Mouse (Mus musculus): ENCODE results near the gene Spata2l.
"Not testable (repeated sequence)": the region's sequence is repeated elsewhere in the genome, so short reads cannot be mapped to it uniquely, and the experiment has no call there.

Spata2l gene

DNA sequence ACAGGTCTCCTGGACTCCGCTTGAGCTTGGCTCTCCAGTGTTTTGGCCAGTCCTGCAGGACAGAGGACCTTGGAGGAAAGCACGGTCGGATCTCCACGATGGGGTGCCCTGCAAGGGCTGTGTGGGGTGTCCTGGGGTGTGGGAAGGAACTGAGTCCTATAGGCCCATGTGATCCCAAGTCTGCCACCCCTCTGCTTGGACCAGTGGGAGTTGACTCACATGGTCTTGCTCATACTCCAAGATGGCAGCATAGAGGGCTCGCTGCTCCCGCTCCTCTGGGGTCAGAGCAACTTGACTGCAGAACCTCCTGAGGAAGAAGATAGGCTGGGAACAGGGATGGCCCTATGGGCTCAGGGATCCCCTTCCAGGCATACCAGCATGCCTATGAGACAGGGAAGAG, 11.7 kb upstream of the Spata2l start:
- no peak for DNase-seq (ENCODE audit: low read depth, low spot score)

DNA sequence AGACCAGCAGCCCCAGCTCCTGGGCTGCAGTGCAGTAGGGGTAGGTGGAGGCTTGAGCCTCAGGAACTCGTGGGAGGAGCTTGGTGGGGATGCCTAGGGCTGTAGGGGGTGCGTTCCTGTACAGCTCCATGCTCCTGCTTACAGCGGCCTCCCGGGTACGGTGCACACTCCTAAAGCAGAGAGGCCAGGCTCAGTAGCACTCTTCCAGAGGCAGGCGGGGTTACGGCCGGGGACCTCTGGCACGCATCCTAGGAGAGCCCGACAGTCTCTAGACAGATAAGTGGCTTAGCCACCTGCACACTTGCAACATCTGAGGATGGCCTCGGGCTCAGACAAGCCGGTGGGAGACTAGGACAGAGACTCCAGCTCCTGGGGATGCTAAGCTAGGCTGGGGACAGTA, 9.5 kb upstream of the Spata2l start:
- no peak for DNase-seq (ENCODE audit: low read depth, low spot score)

DNA sequence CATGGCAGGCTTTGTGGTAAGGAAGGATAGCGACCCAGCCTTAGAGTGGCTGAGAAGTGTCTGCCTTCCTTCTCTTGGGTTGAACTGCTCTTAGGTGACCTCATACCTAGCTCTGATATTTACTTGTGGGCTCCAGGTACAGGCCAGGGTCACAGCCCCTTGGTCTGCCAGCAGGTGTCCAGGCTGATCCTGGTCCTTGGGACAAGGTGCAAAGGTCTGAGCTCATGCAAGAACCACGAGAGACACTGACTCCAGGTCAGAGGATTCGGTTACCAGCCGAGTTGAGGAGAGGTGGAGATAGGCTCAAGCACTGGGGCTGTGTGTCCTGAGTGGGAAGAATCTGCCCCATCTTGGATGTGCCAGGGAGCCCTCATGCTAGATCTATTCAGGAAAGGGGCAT, 8.3 kb upstream of the Spata2l start:
- DNase-seq (ENCODE audit: low read depth, low spot score) = no peak

DNA sequence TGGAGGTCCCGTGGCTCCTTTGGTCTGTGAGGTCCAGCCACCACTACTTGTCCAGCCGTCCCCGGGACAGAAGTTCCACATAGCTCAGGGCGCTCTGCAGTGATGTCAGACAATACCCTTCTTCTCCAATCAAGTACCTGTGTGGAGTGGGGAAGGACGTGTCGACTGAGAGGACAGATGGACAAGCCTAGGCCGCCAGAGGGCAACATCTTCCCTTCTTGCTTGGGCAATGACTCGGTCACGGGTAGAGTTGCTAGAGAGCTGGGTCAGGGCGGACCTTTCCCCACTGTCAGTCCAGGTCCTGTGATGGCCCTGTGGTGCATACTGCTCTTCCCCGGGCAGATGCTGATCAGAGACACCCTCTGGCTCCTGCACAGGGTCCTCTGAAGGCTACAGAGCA, 7.0 kb upstream of the Spata2l start:
- no peak for DNase-seq (ENCODE audit: low read depth, low spot score)

DNA sequence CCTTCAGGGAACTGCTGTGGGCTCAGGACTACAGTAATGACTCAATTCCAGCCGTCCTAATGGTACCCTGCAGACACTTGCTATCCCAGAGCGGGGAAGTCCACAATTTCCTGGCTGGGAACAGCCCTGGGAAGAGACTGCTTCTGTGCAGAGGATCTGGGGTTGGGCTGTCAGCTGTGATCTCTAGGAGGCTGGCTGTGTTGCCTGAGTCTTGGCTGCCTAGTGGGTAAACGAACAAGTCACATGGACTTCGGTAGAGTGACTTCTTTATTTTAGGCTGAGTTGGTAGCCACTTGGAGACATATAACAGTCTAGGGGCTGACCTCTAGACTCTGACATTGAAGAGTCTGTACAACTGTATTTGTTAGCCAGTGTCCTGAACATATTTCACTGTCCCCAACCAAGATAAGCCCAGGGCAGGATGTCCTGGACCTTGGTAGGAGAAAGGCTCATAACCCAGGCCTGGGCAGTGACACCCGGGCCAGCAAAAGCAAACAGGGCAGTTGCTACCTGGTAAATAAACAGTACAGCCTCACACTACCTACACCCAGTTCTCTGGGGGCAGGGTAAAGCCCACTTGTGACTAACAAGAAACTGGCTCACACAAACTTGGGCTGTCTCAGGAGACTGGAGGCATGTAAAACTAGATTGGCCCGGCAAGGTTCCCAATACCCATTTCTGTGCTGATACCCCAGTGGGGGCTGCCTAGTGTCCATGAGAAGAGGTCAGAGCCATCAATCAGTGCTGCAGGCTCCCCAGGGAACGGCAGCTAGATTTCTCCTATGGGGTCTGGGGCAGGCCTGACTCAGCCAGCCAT, 6.3 kb upstream of the Spata2l start:
- DNase-seq (ENCODE audit: low read depth, low spot score) = no peak

DNA sequence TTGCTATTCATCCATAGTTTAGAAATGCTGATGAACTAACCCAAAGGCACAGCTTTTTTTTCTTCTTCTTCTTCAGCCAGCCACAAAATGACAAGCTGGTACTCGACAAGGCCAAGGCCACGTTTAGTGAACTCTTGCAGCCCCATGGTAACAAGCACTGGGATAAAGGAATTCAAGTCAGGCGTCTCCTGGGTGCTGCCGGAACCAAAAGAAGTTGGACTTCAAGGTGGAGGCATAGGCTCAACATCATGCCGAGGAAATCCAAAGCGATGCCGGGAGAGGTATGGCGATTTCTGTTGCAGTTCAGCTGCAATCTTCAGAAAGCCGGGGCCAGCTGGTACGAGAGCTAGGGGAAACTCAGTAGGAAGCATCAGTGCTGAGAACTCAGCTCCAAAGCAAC, 3.4 kb upstream of the Spata2l start:
- no peak for DNase-seq (ENCODE audit: low read depth, low spot score)

DNA sequence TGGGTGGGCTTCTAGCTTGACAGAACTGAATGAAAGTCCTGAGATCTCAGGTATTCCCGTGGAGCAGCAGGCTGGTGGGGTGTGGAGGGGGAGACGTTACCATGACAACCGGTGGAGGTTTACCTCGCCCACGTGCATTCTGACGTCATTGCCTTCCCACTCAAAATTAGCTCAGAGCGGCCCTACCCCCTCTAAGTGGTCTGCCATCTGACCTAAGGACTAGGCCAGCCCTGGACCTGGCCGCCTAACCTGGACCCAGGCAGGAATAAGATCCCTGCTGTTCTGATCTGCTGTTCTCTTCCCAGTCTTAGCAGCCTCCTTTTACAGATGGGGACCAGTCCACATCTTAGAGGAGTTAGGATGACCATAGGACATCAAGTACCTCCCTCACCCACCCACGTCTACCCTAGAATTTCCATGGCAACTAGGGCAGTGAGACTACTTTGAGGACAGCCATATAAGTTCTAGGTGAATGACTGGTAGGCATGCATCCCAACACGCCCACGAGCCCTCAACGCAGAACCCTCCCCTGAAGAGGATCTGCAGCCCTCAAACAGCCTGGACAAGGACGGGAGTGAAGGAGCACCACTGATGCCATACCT, 1.0 kb downstream of the Spata2l start:
- DNase-seq (ENCODE audit: low read depth, low spot score) = peak; percentile 23

DNA sequence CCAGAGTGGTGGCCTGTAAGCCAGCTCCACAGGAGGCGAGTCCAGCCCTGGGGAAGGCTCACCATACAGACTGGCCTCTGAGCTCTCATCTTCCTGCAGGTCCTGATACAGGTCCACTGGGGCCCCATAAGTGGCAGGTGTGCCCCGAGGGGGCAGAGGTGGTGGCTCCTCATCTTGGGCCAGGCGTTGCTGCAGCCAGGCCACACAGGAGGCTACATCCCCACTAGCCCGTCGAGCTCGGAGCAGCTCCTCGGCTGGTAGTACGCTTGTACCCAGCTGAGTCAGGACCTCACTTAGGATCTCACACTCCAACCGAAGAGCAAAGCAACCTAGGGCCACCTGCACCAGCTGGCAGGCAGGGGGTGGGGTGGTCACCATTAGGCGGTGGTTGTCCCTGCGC, 2.3 kb downstream of the Spata2l start:
- no peak for DNase-seq (ENCODE audit: low read depth, low spot score)

DNA sequence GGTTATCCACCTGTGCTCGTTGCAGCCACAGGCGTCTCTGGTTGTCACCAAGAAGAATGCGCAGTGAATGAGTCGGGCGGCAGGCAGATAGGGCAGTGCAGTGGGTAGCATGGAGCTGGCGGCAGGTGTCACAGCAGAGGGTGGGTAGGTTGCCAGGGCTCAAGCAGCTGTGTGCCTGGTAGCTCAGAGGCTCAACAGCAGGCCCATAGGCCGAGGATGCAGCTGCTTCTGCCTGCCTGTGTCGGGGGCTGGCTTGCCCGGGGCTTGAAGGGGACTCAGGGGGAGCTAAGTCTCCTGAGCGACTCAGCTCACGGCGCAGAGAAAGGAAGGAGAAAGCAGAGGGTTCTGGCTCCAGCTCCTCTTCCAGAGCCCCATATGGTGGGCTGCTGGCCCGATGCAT, 2.7 kb downstream of the Spata2l start:
- DNase-seq (ENCODE audit: low read depth, low spot score) = no peak

DNA sequence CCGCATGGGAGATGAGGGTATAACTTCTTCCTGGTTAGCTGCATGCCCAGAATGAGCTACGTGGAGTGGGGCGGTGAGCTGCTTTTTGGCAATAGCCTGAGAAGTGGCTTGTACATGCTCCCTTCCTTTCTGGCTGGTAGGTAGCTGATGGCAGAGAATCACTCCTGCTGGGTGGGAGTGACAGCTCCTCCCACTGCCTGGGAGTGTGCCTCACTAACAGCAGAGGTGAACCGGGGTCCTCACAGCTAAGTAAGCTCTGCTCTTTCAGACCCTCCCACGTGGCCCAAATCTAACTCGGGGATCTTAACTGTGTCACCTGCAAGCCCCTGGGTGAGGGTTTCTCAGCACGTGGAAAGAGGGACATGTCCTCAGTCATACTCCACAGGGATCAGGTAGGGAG, 3.5 kb downstream of the Spata2l start:
- no peak for DNase-seq (ENCODE audit: low read depth, low spot score)

DNA sequence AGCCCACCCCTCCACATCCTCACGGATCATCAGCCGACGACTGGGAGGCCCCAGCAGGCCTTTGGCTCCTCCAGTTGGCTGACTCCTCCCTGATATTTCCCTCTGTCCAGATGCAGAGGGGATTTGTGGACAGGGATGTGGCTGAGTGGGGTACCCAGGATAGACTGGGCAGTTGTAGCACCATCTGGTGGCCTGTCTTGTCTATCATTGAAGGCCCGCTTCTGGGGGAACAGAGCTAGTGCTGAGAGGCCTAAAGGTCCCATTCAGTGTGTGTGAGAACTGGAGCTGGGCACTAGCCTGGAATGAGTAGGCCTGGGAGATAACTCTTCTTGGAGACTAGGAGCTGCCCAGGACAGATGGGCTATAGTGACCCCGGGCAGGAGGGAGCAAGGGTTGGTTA, 4.3 kb downstream of the Spata2l start:
- DNase-seq (ENCODE audit: low read depth, low spot score) = no peak

DNA sequence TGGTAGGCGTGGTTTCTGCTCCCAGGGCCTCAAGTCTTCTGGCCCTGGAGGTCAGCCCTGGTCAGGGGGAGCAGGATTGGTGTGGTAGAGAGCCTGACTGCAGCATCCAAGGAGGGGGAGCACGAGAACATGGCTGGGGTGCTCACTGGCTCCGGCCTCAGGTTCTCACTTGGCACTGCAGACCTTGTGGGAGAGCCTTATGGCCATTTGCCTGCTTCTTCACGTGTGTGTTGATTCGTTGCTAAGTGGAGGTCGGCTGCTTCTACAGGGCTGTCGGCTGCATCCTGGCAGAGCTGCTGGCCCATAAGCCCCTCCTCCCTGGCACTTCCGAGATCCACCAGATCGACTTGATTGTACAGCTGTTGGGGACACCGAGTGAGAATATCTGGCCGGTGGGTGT, 5.7 kb downstream of the Spata2l start:
- not testable (repeated sequence) for DNase-seq (ENCODE audit: low read depth, low spot score)

DNA sequence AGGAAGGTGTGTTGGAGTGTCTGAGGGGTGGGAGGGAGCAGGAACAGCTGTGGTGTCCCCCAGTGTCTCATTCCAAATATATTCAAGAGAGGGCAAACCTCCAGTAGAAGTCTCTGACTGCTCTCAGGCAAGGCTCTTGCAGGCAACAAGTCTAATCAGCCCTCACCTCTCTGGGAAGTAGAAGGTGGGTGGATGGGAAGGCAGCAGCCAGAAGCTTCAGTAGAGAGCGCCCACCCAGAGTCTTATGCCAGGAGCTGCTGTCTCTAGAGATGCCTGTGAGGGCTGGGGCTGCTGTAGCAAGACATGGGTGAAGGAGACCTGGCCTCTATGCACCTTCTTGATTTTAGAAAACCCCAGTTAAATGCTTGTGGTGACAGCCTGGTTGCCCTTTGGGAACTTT, 7.6 kb downstream of the Spata2l start:
- no peak for DNase-seq (ENCODE audit: low read depth, low spot score)

DNA sequence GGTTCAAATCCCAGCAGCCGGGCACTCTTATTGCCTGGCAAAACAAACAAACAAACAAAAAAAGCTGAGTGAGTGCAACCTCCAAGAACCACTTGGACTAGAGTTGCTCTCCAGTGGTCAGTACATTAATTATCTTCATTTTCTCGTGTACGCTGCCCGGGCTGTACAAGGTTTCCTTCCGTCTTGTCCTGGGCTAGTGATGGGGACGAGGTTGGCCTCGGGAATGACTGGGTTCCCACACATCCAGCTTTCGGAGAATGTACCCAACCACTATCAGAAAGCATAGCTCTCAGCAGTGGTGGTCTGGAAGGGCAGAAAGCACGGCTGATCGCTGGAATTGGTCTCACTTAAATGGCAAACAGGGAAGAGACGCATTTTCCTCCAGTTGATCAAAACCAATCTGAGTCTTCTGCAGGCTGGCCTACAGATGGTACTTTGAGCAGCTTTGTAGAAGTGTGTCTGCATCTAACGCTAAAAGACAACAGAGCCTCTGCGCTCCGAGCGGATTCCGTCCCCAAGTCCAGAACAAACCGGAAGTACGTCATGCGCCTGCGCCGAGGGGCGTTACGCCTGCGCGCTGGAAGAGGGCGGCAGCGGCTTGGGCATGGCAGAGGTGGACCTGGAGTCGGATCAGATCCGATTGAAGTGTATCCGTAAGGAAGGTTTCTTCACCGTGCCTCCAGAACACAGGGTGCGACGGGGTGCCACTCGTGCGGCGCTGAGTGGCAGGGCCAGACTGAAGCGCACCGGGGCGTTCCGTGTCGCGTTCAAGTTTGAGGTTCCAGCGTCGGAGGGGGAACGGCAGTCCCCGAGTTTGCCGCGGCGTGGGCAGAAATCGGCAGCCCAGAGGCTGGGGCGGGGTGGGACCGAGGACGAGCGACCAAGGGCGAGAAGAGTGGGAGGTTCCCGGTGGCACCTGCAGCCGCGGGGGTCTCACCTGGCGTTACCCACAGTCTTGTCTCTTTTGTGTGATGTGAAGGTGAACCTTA, 11.5 kb downstream of the Spata2l start, which contains the start of gene Cdk10:
Gene Cdk10, plus strand, starts transcription at position 565 of the 989 bp plus-strand sequence.
- peak; percentile 89 for DNase-seq (ENCODE audit: low read depth, low spot score)

DNA sequence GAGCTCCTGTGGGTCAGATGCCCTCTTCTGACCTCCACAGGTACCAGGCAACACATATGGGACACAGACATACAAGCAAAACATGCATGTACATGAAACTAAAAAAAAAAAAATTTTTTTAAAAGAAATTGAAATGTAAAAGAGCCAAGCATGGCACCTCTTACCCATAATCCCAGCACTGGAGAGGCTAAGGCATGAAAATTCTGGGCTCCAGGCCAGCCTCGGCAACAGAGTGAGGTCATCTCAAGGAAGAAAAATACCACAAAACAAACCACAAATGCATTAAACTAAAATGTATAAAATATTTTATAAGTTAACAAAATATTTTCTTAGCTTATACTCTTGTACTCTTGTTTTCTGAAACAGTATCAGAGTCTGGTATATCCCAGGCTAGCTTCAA, 15.1 kb downstream of the Spata2l start:
- no peak for DNase-seq (ENCODE audit: low read depth, low spot score)

DNA sequence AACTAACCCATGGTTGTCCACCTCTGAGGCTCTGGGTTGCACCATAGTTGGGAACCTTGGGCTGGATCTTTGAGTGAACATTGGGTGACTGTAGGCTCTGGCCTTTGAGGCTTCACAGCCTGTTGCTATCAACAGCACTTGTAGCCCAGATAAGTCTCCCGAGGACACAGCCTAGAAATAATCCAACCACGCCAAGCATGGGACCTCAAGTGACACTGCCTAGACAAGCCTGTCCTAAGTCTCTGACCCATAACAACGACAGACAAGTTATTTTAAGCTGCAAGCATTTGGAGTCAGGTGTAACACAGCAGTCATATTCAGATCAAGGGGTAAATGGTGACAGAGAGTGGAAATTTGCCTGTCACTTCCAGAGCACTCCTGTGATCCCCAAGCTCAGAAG, 20.6 kb downstream of the Spata2l start:
- DNase-seq (ENCODE audit: low read depth, low spot score) = no peak

DNA sequence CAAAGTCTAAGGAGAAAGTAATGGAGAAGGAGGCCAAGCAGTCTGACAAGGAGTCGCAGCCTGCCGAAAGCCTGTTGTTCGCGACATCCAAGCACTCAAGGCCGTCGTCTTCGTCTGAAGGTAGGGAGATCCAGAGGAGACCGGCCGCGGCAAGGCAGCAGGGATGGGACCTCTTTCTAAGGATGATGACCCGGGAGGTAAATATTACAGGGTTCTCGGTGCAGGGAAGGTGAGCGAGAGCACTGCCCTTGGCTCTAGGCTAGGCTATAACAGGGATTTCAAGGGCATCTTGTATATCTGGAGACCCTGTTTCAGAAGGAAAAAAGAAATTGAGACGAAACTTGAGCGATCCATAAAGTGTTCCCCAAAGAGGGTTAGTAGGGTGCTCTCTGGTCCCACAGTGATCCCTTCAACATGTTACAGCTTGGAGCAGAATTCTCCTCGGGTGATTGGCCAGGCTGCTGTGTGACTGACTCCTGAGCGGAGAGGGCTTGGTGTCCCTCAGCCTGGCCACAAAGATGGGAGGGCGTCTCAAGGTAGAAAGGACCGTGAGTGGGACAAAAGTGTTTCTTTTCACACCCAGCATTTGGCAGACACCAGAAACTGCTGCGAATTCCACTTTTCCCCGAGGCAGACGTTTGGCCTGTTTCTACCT, 22.8 kb downstream of the Spata2l start:
- DNase-seq (ENCODE audit: low read depth, low spot score) = no peak

DNA sequence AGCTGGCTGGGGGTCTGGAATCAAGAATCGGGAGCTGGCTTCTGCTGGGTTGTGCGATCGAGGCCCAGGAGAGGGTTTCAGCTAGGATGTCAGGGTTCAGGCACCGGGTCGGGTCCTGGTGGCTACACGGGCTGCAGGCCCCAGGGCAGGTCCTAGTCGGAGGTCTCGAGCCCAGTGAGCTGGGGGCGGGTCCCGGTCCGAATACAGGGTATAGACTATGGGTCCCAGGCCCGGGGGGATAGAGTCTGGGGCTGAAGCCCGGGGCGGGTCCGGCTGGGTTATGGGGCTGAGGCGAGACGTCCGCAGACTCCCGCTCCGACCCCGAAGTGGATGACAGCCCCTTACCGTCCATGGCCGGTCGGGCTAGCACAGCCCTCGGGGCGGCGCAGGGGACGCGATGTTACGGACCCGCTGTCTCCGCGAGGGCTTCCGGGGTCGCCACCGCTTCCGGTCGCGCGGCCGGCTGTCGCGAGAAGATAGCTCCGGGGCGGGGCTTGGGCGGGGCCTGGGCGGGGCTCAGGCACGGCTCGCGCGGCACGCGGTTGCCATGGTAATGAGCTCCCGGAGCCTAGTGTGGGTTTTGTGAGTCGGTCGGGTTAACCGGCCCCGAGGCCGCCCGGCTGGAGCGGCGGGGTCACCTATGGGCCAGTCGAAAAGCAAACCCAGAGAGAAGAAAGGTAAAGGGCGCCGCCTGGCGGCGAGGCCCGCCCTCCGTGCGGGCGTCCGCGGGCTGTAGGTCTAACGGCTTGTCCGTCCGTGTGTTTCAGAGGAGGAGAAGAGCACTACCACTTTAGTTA, 23.5 kb downstream of the Spata2l start, which contains the start of the genes Chmp1a and Spata33:
Gene Chmp1a, minus strand, starts transcription at position 443 of the 797 bp plus-strand sequence.
Gene Spata33, plus strand, starts transcription at position 512 of the 797 bp plus-strand sequence.
- peak; percentile 96 for DNase-seq (ENCODE audit: low read depth, low spot score)

DNA sequence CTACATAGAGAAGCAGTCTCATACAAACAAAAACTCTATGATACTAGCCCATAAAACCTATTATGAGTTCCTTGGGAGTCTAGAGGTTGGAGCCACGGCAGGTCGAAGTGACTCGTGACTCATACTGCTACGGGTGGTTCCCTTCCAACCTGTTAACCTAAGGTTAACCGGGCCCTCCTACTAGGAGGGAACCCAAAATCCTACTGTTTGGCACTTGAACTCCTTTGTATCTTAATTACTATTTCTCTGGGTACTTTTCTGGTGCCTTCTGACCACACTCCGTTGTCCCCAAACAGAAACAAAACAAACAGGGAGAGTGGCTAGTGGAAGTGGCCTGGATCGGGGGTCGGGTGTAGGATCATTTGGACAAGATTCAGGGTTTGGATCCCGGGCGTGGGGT, 24.2 kb downstream of the Spata2l start:
- no peak for DNase-seq (ENCODE audit: low read depth, low spot score)

DNA sequence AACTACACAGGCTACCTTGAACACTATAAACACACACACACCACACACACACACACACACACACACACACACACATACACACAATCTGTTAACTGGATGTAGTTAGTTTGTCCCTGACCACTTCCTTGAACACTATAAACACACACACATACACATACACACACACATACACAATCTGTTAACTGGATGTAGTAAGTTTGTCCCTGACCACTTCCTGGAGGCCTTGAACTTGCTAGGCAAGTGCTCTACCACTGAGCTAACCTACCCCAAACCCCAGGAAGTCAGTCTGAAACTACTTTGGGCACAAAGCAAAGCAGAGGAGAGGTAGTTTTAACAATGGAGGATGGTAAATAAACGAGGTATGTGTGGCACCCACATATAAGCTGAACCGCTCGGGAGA, 32.5 kb downstream of the Spata2l start:
- DNase-seq (ENCODE audit: low read depth, low spot score) = no peak

DNA sequence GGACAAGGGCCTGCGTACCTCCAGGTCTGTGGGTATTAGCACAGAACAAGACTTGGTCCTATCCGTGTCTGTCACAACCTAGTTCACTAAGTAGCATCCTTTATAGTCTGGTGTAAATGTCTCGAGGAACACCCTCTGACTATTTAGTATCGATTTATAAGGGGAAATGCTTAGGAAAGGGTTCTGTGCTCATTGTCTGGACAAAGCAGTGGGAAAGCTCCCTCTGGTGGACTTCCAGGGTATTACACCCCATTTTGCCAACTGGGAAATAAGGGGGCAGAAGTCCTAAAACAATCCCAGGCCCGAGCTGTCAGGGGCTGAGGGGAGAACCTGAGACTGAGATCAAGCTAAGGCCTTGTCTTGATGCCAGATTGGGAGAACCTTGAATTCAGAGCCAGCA, 33.7 kb downstream of the Spata2l start:
- peak; percentile 92 for DNase-seq (ENCODE audit: low read depth, low spot score)
